Mouse (Mus musculus) hindlimb bud, embryonic 11.5 days (tissue): ENCODE data around the gene Smyd2.

ENCODE experiments used
- DNase-seq: peaks from one replicate; pipeline ENCODE4 v3.0.0-alpha.2; 2012; ENCODE audit warnings: low read depth, low spot score; ENCODE audit errors: extremely low spot score

Gene Smyd2

DNA sequence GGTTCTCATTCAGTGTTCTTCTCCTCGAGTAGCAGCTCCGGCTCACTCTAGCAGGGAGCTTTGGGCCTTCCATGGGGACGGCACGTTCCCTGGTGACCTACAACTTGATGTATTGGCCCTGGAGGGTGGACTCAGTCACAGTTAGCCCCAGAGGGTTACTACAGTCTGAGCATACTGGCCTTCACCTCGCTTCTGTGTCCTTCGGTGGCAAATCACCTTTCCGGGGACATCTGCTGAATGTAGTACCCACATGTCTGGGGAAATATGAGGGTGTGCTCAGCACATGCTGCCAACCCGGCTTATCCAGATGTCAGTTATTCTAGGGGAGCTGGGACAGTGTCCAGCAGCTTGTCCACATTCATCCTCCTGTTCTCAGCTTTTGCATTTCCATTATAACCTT lies 48.6 kb downstream of the Smyd2 start:
- DNase-seq, result no peak

DNA sequence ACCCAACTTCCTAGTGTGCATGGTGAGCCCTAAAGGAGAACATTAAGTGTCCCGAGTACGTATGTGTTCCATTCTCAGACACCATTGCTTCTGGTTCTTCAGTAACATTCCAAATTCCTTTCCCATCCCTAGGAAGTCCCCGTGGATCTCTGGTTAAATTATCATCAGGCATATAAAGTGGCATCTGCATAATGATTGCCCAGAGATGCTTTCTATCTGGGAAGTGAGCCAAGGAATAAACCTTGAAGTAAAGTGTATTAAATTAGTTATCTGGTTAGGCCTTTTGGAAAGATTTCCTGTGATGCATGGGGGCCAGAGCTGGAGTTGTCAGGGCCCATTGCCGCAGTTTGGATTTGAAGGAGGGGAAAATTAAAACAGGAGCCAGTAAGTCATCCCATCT lies 50.1 kb downstream of the Smyd2 start:
- DNase-seq, result no peak

DNA sequence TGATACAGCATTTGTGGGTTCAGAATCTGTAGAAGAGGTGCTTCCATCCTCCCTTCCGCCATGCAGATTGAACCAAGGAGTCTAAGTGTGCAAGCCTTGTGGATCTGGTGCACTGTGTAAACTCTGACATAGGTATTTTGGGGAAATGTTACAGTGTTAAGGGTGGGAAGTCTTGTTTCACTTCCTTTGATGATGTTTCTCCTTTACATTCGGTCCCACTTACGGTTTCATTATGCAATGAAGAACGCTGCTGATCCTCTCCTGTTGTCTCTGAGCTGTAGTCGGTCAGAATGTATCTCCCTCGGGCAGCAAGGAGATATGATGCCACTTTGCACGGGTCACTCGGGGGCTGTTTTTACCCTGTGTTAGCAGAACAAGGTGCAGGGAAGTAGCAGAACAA lies 50.5 kb downstream of the Smyd2 start:
- no peak for DNase-seq

DNA sequence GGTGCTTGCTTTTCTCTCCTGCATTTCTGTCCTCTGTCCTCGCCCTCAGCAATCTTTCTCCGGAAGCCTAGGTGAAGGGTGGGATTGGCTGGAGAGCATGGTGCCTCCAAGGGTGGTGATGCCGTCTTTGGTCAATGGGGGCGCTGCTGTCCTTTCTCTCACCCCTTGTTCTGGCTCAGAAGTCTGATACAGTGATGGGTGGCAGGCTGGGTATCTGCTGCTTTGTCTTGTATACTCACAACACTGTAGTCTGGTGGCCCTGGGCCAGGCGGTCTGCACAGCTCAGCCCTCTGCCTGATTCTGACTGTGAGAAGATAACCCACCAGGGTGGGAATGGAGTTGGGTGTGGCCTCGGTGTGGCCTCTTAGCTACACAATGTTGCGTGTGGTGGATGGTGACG lies 51.6 kb downstream of the Smyd2 start:
- DNase-seq, result no peak

DNA sequence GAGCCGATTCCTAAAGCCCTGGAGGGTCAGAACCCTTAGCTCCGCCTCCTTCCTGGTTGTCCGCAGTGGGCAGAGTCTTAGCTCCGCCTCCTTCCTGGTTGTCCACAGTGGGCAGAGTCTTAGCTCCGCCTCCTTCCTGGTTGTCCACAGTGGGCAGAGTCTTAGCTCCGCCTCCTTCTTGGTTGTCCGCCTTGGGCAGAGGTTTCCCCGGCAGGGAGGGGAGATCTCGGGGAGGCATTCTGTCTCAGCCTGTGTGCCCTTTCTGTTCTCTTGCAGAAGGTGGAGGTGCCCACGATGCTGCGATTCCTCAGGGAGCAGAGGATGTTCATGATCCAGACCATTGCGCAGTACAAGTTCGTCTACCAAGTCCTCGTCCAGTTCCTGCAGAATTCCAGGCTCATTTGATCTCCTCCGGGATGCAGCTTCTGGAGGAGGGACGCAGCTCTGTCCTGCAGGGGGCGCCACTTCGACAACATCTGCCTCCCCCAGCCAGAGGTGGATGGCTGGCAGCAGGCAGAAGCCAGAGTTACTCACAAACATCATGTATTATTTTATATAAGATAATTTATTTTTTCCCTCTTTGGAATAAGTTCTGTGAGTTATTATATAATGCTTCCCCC lies 52.4 kb downstream of the Smyd2 start:
- DNase-seq, result no peak

DNA sequence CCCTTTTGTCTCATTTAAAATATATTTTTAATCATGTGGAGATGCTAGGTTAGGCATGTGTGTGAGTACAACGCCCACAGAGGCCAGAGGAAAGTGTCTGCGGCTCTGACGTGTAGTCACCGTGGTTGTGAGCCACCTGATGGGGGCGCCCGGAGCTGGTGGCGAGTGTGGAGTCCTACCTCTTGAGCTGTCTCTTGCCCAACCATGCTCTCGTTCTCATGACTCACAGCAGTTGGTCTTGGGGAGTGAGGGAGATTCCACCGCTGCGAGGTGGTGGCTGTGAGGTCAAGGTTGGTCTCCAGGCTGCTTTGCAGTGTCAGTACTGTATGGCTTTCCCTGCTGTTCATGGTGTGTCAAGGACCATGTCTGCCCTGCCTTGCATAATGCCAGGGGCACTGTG lies 54.1 kb downstream of the Smyd2 start:
- no peak for DNase-seq

DNA sequence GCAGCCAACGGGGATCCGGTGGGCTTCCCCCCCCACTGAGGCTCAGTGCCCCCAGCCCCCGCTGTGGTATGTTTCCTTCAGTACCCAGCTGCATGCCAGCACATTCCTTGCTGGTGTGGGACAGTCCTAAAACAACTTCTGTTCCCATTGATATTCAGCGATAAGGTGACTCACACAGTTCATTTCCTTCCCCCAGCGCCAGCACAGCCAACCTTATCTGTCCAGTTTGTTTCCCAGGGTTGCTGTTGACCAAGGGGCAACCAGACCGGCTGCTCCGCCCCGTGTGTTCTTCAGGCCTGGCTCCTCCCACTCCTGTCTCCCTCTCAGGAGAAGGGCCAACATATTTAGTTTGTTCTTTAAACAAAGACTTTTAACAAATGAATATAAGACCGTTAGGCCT lies 54.7 kb downstream of the Smyd2 start:
- no peak for DNase-seq

DNA sequence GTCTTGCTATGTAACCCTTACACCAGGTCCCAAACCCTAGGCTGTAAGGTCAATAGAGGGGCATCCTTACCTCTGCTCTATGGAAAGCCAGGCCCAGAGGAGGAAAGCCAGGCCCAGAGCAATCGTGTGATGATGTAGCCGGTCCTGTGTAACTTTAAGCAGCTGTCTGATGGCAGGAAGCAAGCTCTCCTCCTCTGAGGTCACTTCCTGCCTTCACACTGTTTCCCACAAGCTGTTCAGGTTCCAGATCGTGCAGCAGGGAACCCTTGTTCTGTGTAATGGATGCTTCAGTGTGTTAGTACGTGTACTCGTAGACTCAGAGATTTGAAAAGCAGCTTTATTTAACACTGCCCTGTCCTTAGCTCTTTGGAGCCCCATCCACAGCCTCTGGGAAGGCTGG lies 55.1 kb downstream of the Smyd2 start:
- no peak for DNase-seq

DNA sequence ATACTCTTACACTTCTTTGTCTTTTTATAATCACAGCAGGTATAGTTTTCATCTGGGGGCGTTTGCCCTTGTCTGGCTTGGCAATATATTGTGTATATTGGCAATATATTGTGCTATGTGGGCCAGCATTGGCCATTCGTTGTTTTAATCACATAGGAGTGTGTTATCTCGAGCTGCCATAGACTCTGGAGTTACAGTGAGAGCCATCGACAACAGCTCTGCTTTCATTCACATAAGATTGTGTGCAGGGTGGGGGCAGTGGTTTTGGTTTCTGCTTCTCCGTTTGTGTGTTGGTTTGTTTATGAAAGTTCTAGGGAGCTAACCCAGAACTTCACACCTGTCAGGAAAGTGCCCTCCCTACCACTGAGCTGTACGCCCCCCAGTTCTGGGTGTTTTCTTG lies 55.5 kb downstream of the Smyd2 start:
- no peak for DNase-seq

DNA sequence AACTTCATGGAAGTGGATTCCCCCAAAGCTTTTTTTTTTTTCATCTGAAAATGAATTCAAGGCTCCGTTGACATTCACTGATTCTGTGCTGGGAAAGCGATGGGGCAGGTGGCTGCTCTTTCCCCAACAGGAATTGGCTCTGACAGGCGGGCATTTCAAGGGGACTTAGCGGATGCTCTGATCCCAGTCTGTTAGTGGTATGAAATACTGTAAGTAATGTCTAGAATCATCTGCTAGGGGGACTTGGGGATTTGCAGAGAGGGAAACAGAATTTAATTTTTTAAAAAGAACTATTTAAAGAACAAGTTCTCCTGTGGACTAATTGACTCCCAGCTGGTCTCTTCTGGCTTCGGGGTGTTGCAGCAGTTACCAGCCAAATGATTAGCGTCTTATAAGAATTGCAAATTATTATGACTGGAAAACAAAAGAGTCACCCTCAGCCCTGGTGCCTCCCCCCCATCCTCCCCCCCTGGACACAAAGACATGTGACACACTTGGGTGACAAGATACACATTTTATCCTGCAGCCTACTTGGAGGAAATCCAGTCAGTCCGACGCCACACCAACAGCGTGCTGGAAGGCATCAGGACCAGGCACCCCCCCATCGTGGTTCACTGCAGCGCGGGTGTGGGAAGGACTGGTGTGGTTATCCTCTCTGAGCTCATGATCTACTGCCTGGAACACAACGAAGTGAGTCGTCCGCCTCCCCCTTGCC lies 57.2 kb downstream of the Smyd2 start:
- DNase-seq, result no peak

DNA sequence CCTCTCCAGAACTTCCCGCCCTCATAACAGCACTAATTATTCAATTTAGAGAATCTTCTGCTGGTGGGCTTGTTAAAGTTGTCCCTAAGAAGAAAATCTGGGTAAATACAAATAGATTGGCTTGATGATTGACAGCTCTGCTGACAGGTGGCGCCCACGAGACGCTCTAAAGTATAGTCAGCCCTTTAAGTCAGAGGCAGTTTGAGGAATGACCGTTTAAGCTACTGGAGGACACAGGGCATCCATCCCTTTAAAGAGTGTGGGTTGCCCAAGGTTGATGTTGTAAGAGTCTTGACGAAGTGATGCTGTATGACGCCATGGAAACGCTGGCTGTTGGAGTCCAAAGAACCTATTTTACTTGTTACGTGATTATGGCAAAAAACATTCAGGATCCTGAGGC lies 57.9 kb downstream of the Smyd2 start:
- DNase-seq, result no peak

DNA sequence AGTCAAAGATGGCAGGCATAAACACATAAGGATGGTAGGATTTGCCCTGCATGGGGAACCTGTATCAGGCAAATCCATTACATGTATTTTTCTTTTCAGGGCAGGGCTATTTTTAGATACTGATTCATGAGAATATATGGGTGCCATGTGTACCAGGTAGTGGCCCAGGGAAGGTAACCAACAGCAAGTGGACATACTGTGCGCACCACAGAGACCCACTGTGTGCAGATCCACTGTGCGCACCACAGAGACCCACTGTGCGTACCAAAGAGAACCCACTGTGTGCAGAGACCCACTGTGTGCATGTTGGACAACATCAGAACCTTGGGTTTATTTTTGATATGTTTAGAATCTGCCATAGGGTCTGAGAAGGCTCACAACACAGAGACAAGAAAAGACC lies 58.4 kb downstream of the Smyd2 start:
- DNase-seq, result no peak

DNA sequence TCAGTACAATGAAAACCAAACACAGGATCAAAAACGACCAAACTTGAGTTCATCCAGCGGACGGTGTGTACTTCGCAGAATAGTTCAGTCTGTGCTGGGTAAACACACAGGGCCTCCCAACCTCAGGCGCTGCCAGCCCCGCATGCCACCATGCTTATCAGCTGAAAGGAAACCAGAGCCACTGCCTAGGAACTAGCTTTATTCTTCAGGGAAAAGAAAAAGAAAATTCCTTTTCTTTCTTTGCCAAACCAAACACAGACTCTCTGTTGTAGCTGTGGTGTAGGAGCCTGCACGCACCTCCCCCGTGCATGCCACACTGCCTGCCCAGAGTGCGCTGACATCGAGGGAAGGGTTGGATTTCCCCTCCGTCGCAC lies 61.2 kb downstream of the Smyd2 start:
- no peak for DNase-seq

DNA sequence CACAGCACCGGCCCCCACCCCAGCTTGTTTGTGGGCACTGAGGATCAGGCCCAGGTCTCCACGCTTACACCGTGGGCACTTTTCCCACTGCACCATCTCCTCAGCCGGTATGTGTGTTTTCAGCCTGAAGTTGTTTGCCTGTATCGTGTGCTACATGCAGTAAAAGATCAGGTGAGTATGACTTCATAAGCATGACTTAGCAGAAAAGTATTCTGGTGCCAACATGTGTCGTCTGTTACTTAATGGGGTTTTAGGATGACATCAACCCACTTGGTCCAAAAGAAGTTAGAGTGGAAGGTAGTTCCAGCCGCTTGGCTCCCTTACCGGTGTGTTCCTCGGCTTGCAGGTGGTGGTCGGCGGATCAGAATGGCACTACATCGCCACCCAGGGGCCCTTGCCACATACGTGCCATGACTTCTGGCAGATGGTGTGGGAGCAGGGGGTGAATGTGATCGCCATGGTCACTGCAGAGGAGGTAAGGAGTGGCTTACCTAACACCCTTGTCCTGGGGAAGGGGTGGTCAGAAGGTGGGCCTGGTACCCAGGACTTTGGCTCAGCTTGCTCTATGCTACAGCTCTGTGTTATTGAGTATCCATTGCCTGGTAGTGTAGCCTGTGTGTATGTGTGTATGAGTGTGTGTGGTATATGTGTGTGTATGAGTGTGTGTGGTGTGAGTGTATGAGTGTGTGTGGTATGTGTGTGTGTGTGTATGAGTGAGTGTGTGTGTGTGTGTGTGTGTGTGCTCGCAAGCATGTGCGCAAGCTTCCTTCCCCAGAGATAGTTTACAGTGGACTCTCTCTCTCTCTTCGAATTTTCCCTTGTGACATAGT lies 61.8 kb downstream of the Smyd2 start:
- no peak for DNase-seq

DNA sequence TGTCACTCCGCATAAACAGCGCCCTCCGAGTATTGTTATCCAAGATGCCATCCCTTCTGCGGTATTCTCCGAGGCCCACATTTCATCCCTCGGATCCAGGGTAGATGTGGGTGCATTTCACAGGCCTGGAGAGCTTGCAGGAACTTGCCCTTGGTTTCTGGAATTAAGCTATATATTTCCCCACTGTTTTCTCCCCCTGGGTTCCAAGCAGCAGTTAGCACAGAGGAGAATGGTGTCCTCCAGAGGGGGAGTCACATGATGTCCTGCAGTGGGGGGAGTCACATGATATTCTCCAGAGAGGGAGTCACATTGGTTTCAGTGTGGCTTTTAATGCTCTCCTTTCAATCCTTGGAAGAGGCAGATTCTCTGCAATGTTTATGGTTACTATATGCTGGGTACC lies 63.8 kb downstream of the Smyd2 start:
- DNase-seq, result no peak

DNA sequence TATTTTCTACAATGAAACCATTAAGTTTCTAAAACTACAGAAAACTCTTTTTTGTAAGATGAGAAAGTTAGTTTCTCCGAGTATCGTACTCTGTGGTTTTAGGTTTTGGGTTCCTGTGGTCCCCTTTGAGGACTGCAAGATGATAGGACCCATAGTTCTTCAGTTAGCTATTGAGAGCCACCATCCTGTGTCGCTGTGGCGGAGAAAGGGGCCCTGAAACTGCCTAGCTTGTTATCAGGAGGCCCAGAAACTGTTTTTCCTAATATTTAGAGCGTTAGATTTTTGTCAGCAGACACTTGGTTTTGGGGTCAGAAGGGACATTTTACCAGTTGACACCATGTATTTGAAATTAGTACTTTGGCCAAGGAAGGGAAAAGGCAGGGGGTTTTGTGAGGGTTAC lies 66.4 kb downstream of the Smyd2 start:
- DNase-seq, result no peak

DNA sequence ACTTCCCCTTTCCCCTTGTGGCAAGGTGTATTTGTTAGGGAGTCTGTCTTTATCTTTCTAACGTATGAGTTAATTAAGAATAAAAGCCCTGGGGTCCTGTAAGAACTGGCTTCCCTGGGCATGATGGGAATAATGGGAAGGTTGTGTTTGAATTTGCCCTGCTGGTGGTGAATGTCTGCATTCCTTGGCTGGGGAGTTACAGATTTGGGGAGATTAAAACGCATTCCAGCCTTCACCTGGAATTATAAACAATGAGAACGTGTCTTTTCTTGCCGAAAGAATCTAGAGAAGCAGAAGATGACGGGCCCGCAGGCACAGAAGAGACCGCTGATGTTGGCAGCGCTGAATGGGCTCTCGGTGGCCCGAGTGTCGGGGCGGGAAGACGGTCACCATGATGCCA lies 67.5 kb downstream of the Smyd2 start:
- no peak for DNase-seq

DNA sequence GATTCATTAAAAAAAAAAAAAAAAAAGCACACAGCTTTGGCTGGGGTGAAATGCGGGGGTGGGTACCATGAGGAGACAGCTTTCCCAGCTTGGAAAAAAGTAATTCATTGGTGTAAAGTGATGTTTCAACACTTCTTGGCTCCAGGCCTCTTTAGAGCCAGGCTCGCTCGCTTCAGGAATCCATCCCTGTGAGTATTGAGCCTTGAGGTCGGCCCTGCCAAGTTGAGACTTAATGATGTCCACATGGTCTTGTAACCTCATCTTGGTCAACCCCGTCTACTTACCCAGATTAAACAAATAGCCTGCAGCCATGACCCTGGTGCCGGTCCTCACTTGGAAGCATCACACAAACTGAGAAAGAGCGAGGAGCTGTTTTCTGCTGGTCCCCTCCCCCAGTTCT lies 69.7 kb downstream of the Smyd2 start:
- DNase-seq, result no peak

DNA sequence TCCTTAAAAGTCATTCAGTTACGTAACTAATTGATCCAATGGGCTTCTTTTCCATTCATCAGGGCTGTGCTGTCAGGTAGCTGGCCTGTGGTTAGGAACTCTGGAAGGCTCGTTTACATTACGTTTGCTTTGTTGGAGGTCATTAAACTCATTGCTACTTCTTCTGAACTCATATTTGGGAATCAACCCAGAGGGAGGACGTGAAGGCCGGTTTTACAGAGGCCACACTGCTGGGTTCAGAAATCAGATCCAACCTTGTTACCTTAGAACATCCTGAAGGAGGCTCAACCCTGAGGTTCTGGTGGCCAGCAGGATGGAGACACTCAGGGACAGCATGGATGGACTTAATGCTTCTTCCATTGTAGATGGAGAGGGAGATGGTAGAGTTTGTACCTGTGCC lies 70.1 kb downstream of the Smyd2 start:
- no peak for DNase-seq

DNA sequence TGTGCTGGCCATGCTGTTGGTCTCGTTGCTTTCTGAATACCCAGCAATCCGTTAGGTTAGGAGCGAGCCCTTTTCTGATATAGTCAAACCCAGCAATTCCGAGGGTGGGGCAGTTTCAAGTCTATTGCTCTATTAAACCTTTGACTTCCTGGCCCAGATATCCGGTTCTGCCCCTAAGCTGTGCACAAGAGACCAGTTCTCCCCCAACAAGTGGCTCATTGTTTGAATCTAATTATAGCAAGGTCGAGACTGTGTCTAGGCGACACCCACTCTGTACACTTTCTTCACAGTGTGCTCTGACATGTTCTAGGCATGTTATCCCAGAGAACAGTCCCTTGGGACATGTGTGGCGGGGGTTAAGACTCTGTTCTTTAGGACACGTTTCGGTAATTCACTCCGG lies 72.6 kb downstream of the Smyd2 start:
- DNase-seq, result no peak

DNA sequence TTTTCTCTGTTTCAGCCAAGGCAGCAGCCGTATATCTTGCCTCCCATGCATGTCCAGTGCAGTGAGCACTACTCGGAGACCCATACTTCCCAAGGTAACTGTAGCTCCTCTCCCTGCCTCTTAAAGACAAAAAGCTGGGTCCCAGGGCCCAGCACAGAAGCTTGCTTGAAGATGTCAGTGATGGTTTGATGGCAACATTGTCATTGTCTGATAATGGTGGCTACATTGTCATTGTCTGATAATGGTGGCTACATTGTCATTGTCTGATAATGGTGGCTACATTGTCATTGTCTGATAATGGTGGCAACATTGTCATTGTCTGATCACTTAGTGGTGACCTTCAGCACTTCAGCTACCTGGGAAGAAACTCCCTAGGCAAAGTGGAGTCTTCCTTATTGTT lies 75.8 kb downstream of the Smyd2 start:
- no peak for DNase-seq

DNA sequence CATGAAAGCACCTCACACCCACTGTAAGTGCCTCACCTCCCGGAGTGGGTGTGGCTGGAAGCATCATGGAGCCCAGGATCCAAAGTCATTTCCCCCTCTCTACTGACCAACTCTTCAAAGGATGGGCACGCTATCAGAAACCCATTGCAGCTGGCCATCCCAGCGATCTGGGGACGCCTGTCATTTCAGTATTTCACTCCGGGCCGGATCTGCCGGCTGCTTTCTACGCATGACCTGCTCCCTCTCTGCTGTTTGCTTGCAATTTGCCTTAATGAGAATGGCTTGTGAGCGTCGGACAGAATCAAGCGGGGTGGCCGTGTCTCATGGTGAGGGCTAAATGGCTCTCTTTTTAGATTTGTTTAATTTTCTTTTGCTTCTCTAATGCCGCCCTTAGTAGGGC lies 88.0 kb downstream of the Smyd2 start:
- DNase-seq, result no peak
